Mouse (Mus musculus) intestine, embryonic 14.5 days (tissue): ENCODE measurements around the gene Gm17657. TPM values are rescaled to one million over a fixed set of nuclear protein-coding genes. Genes with fewer than 3 reads are reported as not detected.

Experiments used
- ATAC-seq: fragments of 200-750 bp; cut with Nextera tagmentation; replicated peaks from 2 replicates; pipeline ENCODE4 v1.8.0; 2017; ENCODE audit warnings: low read depth, moderate number of reproducible peaks, moderate TSS enrichment, moderate library complexity; ENCODE audit not compliant: low FRiP score, low TSS enrichment
- DNase-seq: peaks from one replicate; pipeline ENCODE4 v3.0.0-alpha.2; 2018; ENCODE audit warnings: low spot score
- H3K27ac ChIP-seq: fragments of 300-500 bp; sonication (generic); 2 replicates; pipeline ENCODE4 v1.5.1; 2014; ENCODE audit warnings: low read depth, mild to moderate bottlenecking, control low read depth
- H3K27me3 ChIP-seq: fragments of 300-500 bp; sonication (generic); replicated peaks from 2 replicates; pipeline ENCODE4 v1.6.1; 2014; ENCODE audit warnings: low read length, control low read depth; ENCODE audit not compliant: control insufficient read depth, insufficient read depth
- H3K36me3 ChIP-seq: fragments of 300-500 bp; sonication (generic); 2 replicates; pipeline ENCODE4 v1.6.1; 2014; ENCODE audit warnings: low read length, control low read depth; ENCODE audit not compliant: control insufficient read depth, insufficient read depth
- H3K4me1 ChIP-seq: fragments of 300-500 bp; sonication (generic); replicated peaks from 2 replicates; pipeline ENCODE4 v1.6.1; 2014; ENCODE audit warnings: low read length, control low read depth, mixed read lengths; ENCODE audit not compliant: control insufficient read depth, insufficient read depth
- H3K4me2 ChIP-seq: fragments of 300-500 bp; sonication (generic); 2 replicates; pipeline ENCODE4 v1.6.1; 2014; ENCODE audit warnings: low read length
- H3K4me3 ChIP-seq: fragments of 300-500 bp; sonication (generic); 2 replicates; pipeline ENCODE4 v1.5.1; 2014; ENCODE audit warnings: low read depth, low read length, control low read depth, mixed read lengths
- H3K9ac ChIP-seq: fragments of 300-500 bp; sonication (generic); 2 replicates; pipeline ENCODE4 v1.6.1; 2014; ENCODE audit warnings: mild to moderate bottlenecking, low read length
- H3K9me3 ChIP-seq: fragments of 300-500 bp; sonication (generic); 2 replicates; pipeline ENCODE4 v1.6.1; 2016; ENCODE audit warnings: low read length, control low read depth; ENCODE audit not compliant: control insufficient read depth
- WGBS: fragments of 180-500 bp; shearing (Covaris S2); extraction: QIAGEN DNeasy Blood & Tissue Kit; methylation state at CpG from one replicate; pipeline ENCODE4 v1.1.7; 2014; 5-methylcytosine and 5-hydroxymethylcytosine counted together
- polyA plus RNA-seq: library from polyadenylated mRNA; unstranded; fragments of >200 nt; fragmentation: Nextera tagmentation; extraction: Ambion mirVana; gene quantifications from 2 replicates; pipeline ENCODE4 v1.2.1, GENCODE M21; 2014

The Gm17657 gene
- polyA plus RNA-seq, 1 experiment from 2014 or later, result not detected

GRCm38 (mm10) chr17:29494732-29495076, 54.7 kb downstream of the Gm17657 start:
- H3K9ac ChIP-seq, result no peak overlapping the region
- ATAC-seq (no peak), DNase-seq (no peak)
- WGBS, result 74% methylated on average over 7 of the region's 8 CpGs
- H3K36me3 ChIP-seq, result peaks cover 16% of the 10 kb centered on the region
- H3K4me1 ChIP-seq, result peaks cover 8% of the 10 kb centered on the region
- H3K4me3 ChIP-seq, result no peak overlapping the region
- no peak overlapping the region for H3K27ac ChIP-seq
- H3K27me3 ChIP-seq, result no peaks in the 10 kb centered on the region
- H3K9me3 ChIP-seq, result no peaks in the 10 kb centered on the region
- H3K4me2 ChIP-seq, result no peak overlapping the region

GRCm38 (mm10) chr17:29494062-29494731, 55.2 kb downstream of the Gm17657 start:
- 77% methylated on average over 10 of the region's 10 CpGs for WGBS
- H3K4me3 ChIP-seq, result no peak overlapping the region

DNA sequence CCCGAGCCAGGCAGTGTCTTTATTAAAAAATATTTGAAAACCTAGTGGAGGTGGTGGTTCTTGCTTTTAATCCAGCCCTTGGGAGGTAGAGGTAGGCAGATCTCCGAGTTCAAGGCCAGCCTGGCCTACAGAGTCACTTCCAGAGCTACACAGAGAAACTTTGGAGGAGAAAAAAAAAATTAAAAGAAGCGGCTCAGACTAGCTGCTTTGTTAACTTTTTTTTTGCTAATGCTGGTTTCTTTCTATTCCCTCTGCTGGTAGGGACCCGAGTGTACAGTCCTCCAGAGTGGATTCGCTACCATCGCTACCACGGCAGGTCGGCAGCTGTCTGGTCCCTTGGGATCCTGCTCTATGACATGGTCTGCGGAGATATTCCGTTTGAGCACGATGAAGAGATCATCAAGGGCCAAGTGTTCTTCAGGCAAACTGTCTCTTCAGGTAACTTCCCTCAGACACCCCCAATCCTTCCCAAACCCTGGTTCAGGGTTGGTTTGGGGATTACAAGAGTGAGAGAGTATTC, 55.9 kb downstream of the Gm17657 start:
- 0 out of 2 replicates have a peak overlapping the region, but pooled peaks have one; percentile 70 for H3K4me3 ChIP-seq
- ATAC-seq (no peak), DNase-seq (no peak)
- no peak overlapping the region for H3K27ac ChIP-seq
- peaks cover 16% of the 10 kb centered on the region for H3K36me3 ChIP-seq
- 79% methylated on average over 11 of the region's 11 CpGs for WGBS
- no peaks in the 10 kb centered on the region for H3K9me3 ChIP-seq
- peak overlapping the region; percentile 85 for H3K4me2 ChIP-seq
- H3K27me3 ChIP-seq, result no peaks in the 10 kb centered on the region
- H3K4me1 ChIP-seq, result peaks cover 11% of the 10 kb centered on the region
- no peak overlapping the region for H3K9ac ChIP-seq

More at GRCm38 (mm10) chr17:29494062-29494731, 55.2 kb downstream of the Gm17657 start:
- Histone ChIP-seq H3K4me2 (no peak overlapping the region), H3K27me3 (no peaks in the 10 kb centered on the region), H3K9ac (no peak overlapping the region), H3K9me3 (no peaks in the 10 kb centered on the region), H3K27ac (no peak overlapping the region), H3K36me3 (peaks cover 16% of the 10 kb centered on the region), H3K4me1 (peaks cover 8% of the 10 kb centered on the region)
- DNase-seq (no peak), ATAC-seq (no peak)

DNA sequence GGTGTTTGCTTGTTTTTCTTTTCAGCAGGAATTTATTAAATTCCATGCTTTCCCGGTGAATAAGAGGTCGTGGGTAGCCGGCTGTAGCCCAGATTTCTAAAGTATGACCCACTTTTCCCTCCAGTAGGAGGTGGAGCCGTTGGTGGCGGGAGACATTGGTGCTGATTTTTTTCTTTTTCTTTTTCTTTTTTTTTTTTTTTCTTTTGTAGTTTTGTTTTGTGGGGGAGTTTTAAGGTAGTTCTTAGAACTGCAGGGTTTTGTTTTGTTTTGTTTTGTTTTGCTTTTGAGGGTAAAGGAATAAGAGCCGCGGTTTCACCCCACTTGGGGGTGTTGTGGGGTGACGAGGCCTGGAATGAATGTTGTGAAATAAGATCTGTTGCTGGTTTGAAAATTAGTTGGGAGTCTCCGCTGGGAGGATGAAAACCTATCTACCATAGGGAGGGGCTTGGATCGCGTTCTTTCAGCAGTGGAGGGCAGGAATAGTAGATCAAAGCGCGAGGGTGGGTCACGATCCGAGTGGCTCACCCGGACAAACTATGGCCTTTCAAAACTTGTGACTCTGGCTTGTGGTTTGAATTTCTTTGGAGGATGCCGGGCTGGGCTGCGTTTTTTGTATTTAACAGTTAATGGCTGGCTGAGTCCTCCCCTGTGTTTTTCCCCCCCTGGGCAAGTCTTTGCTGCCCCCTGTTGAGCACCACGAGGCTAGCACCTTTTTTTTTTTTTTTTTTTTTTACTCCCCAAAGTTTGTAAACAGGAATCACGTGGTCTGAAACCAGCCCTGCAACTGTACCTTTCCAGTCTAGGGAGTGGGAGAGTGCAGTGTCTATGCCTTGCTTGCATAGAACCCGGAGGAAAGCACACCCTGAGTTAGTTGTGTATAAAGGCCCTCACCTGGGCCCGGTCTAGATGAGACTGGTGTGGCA, 56.9 kb downstream of the Gm17657 start:
- Histone ChIP-seq H3K36me3 (peaks cover 16% of the 10 kb centered on the region), H3K9me3 (no peaks in the 10 kb centered on the region), H3K4me2 (peak overlapping the region; percentile 85), H3K27ac (peak overlapping the region; percentile 64), H3K4me3 (peak overlapping the region; percentile 70), H3K27me3 (no peaks in the 10 kb centered on the region), H3K9ac (peak overlapping the region; percentile 85), H3K4me1 (peaks cover 11% of the 10 kb centered on the region)
- ATAC-seq (0 out of 2 replicates have a peak, but pooled peaks have one; percentile 10), DNase-seq (peak; percentile 89)
- 2% methylated on average over 22 of the region's 22 CpGs for WGBS

GRCm38 (mm10) chr17:29491591-29492268, 57.7 kb downstream of the Gm17657 start:
- Histone ChIP-seq H3K9ac (peak overlapping the region; percentile 85), H3K4me3 (peak overlapping the region; percentile 70), H3K4me2 (peak overlapping the region; percentile 85), H3K27ac (peak overlapping the region; percentile 64), H3K9me3 (no peaks in the 10 kb centered on the region), H3K27me3 (no peaks in the 10 kb centered on the region), H3K36me3 (peaks cover 16% of the 10 kb centered on the region), H3K4me1 (peaks cover 11% of the 10 kb centered on the region)
- DNase-seq (peak; percentile 81), ATAC-seq (0 out of 2 replicates have a peak, but pooled peaks have one; percentile 0)
- under 1% methylated on average over 48 of the region's 48 CpGs for WGBS

DNA sequence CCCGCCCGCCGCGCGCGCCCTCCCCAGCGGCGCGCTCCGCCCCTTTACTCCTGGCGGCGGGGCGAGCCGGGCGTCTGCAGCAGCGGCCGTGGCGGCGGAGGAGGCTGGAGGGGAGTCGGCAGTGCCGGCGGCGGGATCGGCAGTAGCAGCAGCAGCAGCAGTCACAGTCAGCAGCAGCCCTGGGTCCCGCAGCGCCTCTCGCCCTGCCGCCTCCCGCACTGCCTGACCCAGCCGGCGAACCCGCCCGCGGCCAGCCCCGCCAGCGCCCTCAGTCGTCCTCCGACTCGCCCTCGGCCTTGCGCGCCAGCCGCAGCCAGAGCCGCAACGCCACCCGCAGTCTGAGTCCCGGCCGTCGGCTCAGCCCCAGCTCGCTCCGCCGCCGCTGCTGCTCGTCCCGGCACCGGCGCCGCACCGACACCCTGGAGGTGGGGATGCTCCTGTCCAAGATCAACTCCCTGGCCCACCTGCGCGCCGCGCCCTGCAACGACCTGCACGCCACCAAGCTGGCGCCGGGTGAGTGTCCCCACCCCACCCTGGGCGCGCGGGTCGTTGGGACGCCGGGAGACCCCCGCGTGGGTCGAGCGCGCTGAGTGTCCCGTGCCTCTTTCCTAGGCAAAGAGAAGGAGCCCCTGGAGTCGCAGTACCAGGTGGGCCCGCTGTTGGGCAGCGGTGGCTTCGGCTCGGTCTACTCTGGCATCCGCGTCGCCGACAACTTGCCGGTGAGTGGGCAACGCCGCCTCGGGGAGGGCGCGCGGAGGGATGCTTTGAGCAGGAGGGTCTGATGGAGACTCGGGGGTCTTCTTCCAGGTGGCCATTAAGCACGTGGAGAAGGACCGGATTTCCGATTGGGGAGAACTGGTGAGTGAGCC, 58.5 kb downstream of the Gm17657 start, which contains the start of gene Pim1:
Gene Pim1, plus strand, starts transcription at position 41 of the 869 bp plus-strand sequence.
- WGBS, result under 1% methylated on average over 79 of the region's 99 CpGs
- H3K36me3 ChIP-seq, result peaks cover 13% of the 10 kb centered on the region
- H3K4me1 ChIP-seq, result peaks cover 11% of the 10 kb centered on the region
- peak within 1 kb of the TSS; percentile 92 for H3K4me2 ChIP-seq
- DNase-seq (no peak), ATAC-seq (peak; percentile 2; the same call in 1 of the 2 replicates)
- peak within 1 kb of the TSS; percentile 70 for H3K4me3 ChIP-seq
- H3K9ac ChIP-seq, result peak within 1 kb of the TSS; percentile 85
- H3K9me3 ChIP-seq, result no peaks in the 10 kb centered on the region
- peak within 1 kb of the TSS; percentile 84 for H3K27ac ChIP-seq
- H3K27me3 ChIP-seq, result no peaks in the 10 kb centered on the region

GRCm38 (mm10) chr17:29489971-29490712, 59.3 kb downstream of the Gm17657 start:
- H3K9me3 ChIP-seq, result no peaks in the 10 kb centered on the region
- no peaks in the 10 kb centered on the region for H3K27me3 ChIP-seq
- H3K4me3 ChIP-seq, result peak overlapping the region; percentile 70
- H3K36me3 ChIP-seq, result peaks cover 13% of the 10 kb centered on the region
- H3K9ac ChIP-seq, result peak overlapping the region; percentile 85
- peak; percentile 87 for ATAC-seq
- H3K4me1 ChIP-seq, result peaks cover 11% of the 10 kb centered on the region
- H3K27ac ChIP-seq, result peak overlapping the region; percentile 84
- peak overlapping the region; percentile 92 for H3K4me2 ChIP-seq
- under 1% methylated on average over 66 of the region's 68 CpGs for WGBS
- peak; percentile 100 for DNase-seq
